Mouse (Mus musculus) hindbrain, embryonic 15.5 days (tissue): Measurements from ENCODE around the gene Hist2h2bb. TPM values are rescaled to one million over a fixed set of nuclear protein-coding genes. Genes with fewer than 3 reads are reported as not detected.
A peak's percentile ranks its signal among the peaks of the same experiment; 100 is the strongest.
"Not testable (repeated sequence)": the region's sequence is repeated elsewhere in the genome, so short reads cannot be mapped to it uniquely, and the experiment has no call there.

ENCODE experiments used
- ATAC-seq: fragments of 200-750 bp; cut with Nextera tagmentation; 2 replicates; pipeline ENCODE4 v1.8.0; 2017; ENCODE audit warnings: low read depth, moderate number of reproducible peaks, moderate TSS enrichment; ENCODE audit not compliant: low FRiP score
- H3K27ac ChIP-seq: fragments of 300-500 bp; sonication (generic); replicated peaks from 2 replicates; pipeline ENCODE4 v1.5.1; 2015; ENCODE audit warnings: mild to moderate bottlenecking, inconsistent platforms
- H3K27me3 ChIP-seq: fragments of 300-500 bp; sonication (generic); 2 replicates; pipeline ENCODE4 v1.6.1; 2015; ENCODE audit warnings: control low read depth, inconsistent platforms
- H3K36me3 ChIP-seq: fragments of 300-500 bp; sonication (generic); 2 replicates; pipeline ENCODE4 v1.6.1; 2015; ENCODE audit warnings: control low read depth, inconsistent platforms
- H3K4me1 ChIP-seq: fragments of 300-500 bp; sonication (generic); replicated peaks from 2 replicates; pipeline ENCODE4 v1.6.1; 2015; ENCODE audit warnings: control low read depth, inconsistent platforms
- H3K4me2 ChIP-seq: fragments of 300-500 bp; sonication (generic); 2 replicates; pipeline ENCODE4 v1.6.1; 2015; ENCODE audit warnings: moderate library complexity, mild to moderate bottlenecking, inconsistent platforms
- H3K4me3 ChIP-seq: fragments of 300-500 bp; sonication (generic); 2 replicates; pipeline ENCODE4 v1.5.1; 2015; ENCODE audit warnings: mild to moderate bottlenecking, inconsistent platforms
- H3K9ac ChIP-seq: fragments of 300-500 bp; sonication (generic); 2 replicates; pipeline ENCODE4 v1.6.1; 2015; ENCODE audit warnings: inconsistent platforms
- H3K9me3 ChIP-seq: fragments of 300-500 bp; sonication (generic); 2 replicates; pipeline ENCODE4 v1.6.1; 2016; ENCODE audit warnings: control low read depth, inconsistent platforms
- WGBS: fragments of 180-500 bp; shearing (Covaris S2); methylation state at CpG from one replicate; pipeline ENCODE4 v1.1.7; 2015; 5-methylcytosine and 5-hydroxymethylcytosine counted together
- polyA plus RNA-seq: library from polyadenylated mRNA; unstranded; fragments of >200 nt; fragmentation: Nextera tagmentation; extraction: Ambion mirVana; gene quantifications from 2 replicates; pipeline ENCODE4 v1.2.1, GENCODE M21; 2015

Hist2h2bb gene
- polyA plus RNA-seq, 1 experiment from 2014 or later: 3.0 TPM

- Histone ChIP-seq H3K9me3 (no peaks in the 10 kb centered on the region), H3K9ac (no peak overlapping the region), H3K36me3 (no peaks in the 10 kb centered on the region), H3K27me3 (no peaks in the 10 kb centered on the region), H3K27ac (no peak overlapping the region), H3K4me3 (no peak overlapping the region), H3K4me2 (no peak overlapping the region), H3K4me1 (no peaks in the 10 kb centered on the region)
- WGBS: 59% methylated on average over 2 of the region's 2 CpGs
- no peak for ATAC-seq
Observed at GRCm38 (mm10) chr3:96231758-96232120, 37.8 kb upstream of the Hist2h2bb start.

GRCm38 (mm10) chr3:96234914-96235313 lies 34.6 kb upstream of the Hist2h2bb start:
- 94% methylated on average over 2 of the region's 2 CpGs for WGBS
- no peak for ATAC-seq
- H3K36me3 ChIP-seq: no peaks in the 10 kb centered on the region
- H3K27ac ChIP-seq: no peak overlapping the region
- no peaks in the 10 kb centered on the region for H3K27me3 ChIP-seq
- no peak overlapping the region for H3K4me2 ChIP-seq
- no peak overlapping the region for H3K4me3 ChIP-seq
- H3K4me1 ChIP-seq: peaks cover 14% of the 10 kb centered on the region
- H3K9me3 ChIP-seq: no peaks in the 10 kb centered on the region
- H3K9ac ChIP-seq: no peak overlapping the region

GRCm38 (mm10) chr3:96235836-96236235 lies 33.7 kb upstream of the Hist2h2bb start:
- Histone ChIP-seq H3K27ac (no peak overlapping the region), H3K4me1 (peaks cover 19% of the 10 kb centered on the region), H3K4me2 (no peak overlapping the region), H3K9me3 (no peaks in the 10 kb centered on the region), H3K36me3 (no peaks in the 10 kb centered on the region), H3K27me3 (no peaks in the 10 kb centered on the region), H3K4me3 (no peak overlapping the region), H3K9ac (no peak overlapping the region)
- 70% methylated on average over 3 of the region's 3 CpGs for WGBS
- ATAC-seq: no peak

- WGBS: 92% methylated on average over 4 of the region's 4 CpGs
- Histone ChIP-seq H3K9me3 (no peaks in the 10 kb centered on the region), H3K9ac (no peak overlapping the region), H3K27ac (no peak overlapping the region), H3K4me2 (peak overlapping the region; percentile 51), H3K4me3 (peak overlapping the region; percentile 26; the same call in 1 of the 2 replicates), H3K36me3 (no peaks in the 10 kb centered on the region), H3K4me1 (peaks cover 22% of the 10 kb centered on the region), H3K27me3 (no peaks in the 10 kb centered on the region)
- ATAC-seq: no peak
Observed at GRCm38 (mm10) chr3:96236834-96237334, 32.7 kb upstream of the Hist2h2bb start.

GRCm38 (mm10) chr3:96237335-96237903 lies 32.1 kb upstream of the Hist2h2bb start:
- peak overlapping the region; percentile 51 for H3K4me2 ChIP-seq
- peak overlapping the region; percentile 26 for H3K4me3 ChIP-seq
- H3K9ac ChIP-seq: 0 out of 2 replicates have a peak overlapping the region, but pooled peaks have one; percentile 19
- no peaks in the 10 kb centered on the region for H3K36me3 ChIP-seq
- WGBS: 31% methylated on average over 7 of the region's 7 CpGs
- peaks cover 22% of the 10 kb centered on the region for H3K4me1 ChIP-seq
- H3K27me3 ChIP-seq: no peaks in the 10 kb centered on the region
- no peaks in the 10 kb centered on the region for H3K9me3 ChIP-seq
- no peak overlapping the region for H3K27ac ChIP-seq
- no peak for ATAC-seq

GRCm38 (mm10) chr3:96237904-96238511 lies 31.5 kb upstream of the Hist2h2bb start:
- no peaks in the 10 kb centered on the region for H3K27me3 ChIP-seq
- ATAC-seq: no peak
- 2% methylated on average over 12 of the region's 12 CpGs for WGBS
- H3K4me2 ChIP-seq: peak overlapping the region; percentile 51
- H3K9ac ChIP-seq: peak overlapping the region; percentile 38
- no peaks in the 10 kb centered on the region for H3K9me3 ChIP-seq
- H3K4me1 ChIP-seq: peaks cover 22% of the 10 kb centered on the region
- H3K4me3 ChIP-seq: peak overlapping the region; percentile 26
- no peak overlapping the region for H3K27ac ChIP-seq
- H3K36me3 ChIP-seq: no peaks in the 10 kb centered on the region

DNA sequence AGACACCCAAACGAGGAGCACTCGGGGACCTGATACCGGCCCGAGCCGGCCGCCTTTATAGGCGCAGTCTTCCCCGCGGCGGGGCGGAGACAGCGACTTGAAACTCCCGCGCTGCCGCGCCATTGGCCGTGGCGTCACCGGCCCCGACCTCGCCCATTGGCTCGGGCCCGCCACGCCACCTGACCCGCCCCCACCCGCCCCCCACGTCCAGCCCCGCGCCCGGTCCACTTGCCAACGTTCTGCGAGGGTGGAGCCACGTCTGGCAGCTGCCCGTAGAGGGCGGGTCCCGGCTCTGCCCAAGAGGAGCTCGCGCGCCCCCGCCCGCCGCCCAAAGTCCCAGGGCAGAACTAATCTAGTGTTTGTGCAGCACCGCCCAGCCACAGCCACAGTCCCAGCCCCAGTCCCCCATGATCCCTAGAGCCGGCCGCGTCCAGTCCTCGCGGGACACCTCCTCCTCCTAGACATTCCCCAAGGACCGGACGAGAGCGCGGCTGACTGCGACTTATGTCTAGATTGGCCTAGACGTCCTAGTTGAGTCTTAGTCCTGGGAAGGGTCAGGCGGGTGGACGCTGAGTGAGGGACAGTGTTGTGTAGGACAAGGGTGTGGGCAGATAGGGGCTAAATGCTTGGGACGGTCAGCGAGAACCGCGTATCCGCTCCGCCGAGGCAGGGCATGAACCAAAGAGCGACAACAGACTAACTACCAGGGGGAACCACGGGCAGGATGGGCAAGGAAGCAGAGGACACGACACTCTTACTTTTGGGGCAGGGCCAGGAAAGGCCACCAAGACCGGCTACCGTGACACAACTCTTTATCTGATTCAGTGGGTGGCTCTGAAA lies 30.4 kb upstream of the Hist2h2bb start, which contains the start of gene Hist2h3c2:
Gene Hist2h3c2, minus strand, starts transcription at position 174 of the 840 bp plus-strand sequence.
- H3K4me1 ChIP-seq: peaks cover 25% of the 10 kb centered on the region
- peak within 1 kb of the TSS; percentile 51 for H3K4me2 ChIP-seq
- H3K27me3 ChIP-seq, H3K36me3 ChIP-seq, H3K9me3 ChIP-seq: not testable (repeated sequence)
- 0% methylated on average over 18 of the region's 68 CpGs for WGBS
- peak within 1 kb of the TSS; percentile 77; the same call in 1 of the 2 replicates for H3K27ac ChIP-seq
- peak within 1 kb of the TSS; percentile 36 for H3K4me3 ChIP-seq
- H3K9ac ChIP-seq: peak within 1 kb of the TSS; percentile 38
- peak; percentile 91 for ATAC-seq

- peak; percentile 93 for ATAC-seq
- H3K36me3 ChIP-seq, H3K9me3 ChIP-seq, H3K27me3 ChIP-seq: not testable (repeated sequence)
- H3K4me1 ChIP-seq: peaks cover 33% of the 10 kb centered on the region
- peak within 1 kb of the TSS; percentile 42 for H3K9ac ChIP-seq
- peak within 1 kb of the TSS; percentile 86 for H3K27ac ChIP-seq
- peak within 1 kb of the TSS; percentile 36 for H3K4me3 ChIP-seq
- H3K4me2 ChIP-seq: peak within 1 kb of the TSS; percentile 56
- 3% methylated on average over 38 of the region's 85 CpGs for WGBS
Observed at GRCm38 (mm10) chr3:96239949-96240798, 29.4 kb upstream of the Hist2h2bb start, which contains the start of gene Hist2h2aa2. TSS of gene Hist2h2aa2 (minus strand) at chr3:96240276.

- 70% methylated on average over 9 of the region's 9 CpGs for WGBS
- ATAC-seq: no peak
- Histone ChIP-seq H3K9me3 (no peaks in the 10 kb centered on the region), H3K4me1 (peaks cover 33% of the 10 kb centered on the region), H3K36me3 (no peaks in the 10 kb centered on the region), H3K4me3 (peak overlapping the region; percentile 30), H3K27ac (peak overlapping the region; percentile 86), H3K4me2 (peak overlapping the region; percentile 56), H3K9ac (peak overlapping the region; percentile 42; the same call in 1 of the 2 replicates), H3K27me3 (no peaks in the 10 kb centered on the region)
Observed at GRCm38 (mm10) chr3:96240799-96241197, 28.8 kb upstream of the Hist2h2bb start.

GRCm38 (mm10) chr3:96243921-96244572 lies 25.5 kb upstream of the Hist2h2bb start:
- H3K4me1 ChIP-seq: peaks cover 26% of the 10 kb centered on the region
- H3K9ac ChIP-seq: no peak overlapping the region
- no peaks in the 10 kb centered on the region for H3K36me3 ChIP-seq
- 83% methylated on average over 7 of the region's 7 CpGs for WGBS
- no peaks in the 10 kb centered on the region for H3K9me3 ChIP-seq
- no peaks in the 10 kb centered on the region for H3K27me3 ChIP-seq
- H3K4me3 ChIP-seq: no peak overlapping the region
- ATAC-seq: no peak
- H3K4me2 ChIP-seq: peak overlapping the region; percentile 71
- peak overlapping the region; percentile 98 for H3K27ac ChIP-seq
